Mouse (Mus musculus) frontal cortex, postnatal 36 days (tissue): ENCODE results near the gene Angel1.

Source experiments
- DNase-seq, 2 experiments: peaks; one replicate each; pipeline ENCODE4 v3.0.0; 2022; ENCODE audit warnings: low spot score in 2 of 2

Angel1 gene

GRCm38 (mm10) chr12:86726120-86726640 is at the start of gene Angel1:
Angel1 (minus strand) TSS chr12:86726460.
- peak; percentile 91 to 94 for DNase-seq

GRCm38 (mm10) chr12:86775561-86776280 is 49.5 kb upstream of the Angel1 start:
- no peak for DNase-seq

- DNase-seq, result no peak
These were observed 46.3 kb upstream of the Angel1 start for GRCm38 (mm10) chr12:86772551-86772950.

GRCm38 (mm10) chr12:86771823-86772427 is 45.7 kb upstream of the Angel1 start:
- DNase-seq, result peak; percentile 92 to 95

GRCm38 (mm10) chr12:86770927-86771326 is 44.7 kb upstream of the Angel1 start:
- DNase-seq, result no peak

GRCm38 (mm10) chr12:86770261-86770670 is 44.0 kb upstream of the Angel1 start:
- DNase-seq, result peak; percentile 26 to 42

- DNase-seq, result no peak
These were observed 43.6 kb upstream of the Angel1 start for GRCm38 (mm10) chr12:86769819-86770218.

- DNase-seq, result peak; percentile 90 to 91
These were observed 42.8 kb upstream of the Angel1 start for GRCm38 (mm10) chr12:86768986-86769580.

GRCm38 (mm10) chr12:86767868-86768631 is 41.8 kb upstream of the Angel1 start:
- peak; percentile 53 to 68 for DNase-seq

GRCm38 (mm10) chr12:86766467-86766866 is 40.2 kb upstream of the Angel1 start:
- DNase-seq, result no peak

GRCm38 (mm10) chr12:86764060-86764459 is 37.8 kb upstream of the Angel1 start:
- no peak for DNase-seq

GRCm38 (mm10) chr12:86761036-86761435 is 34.8 kb upstream of the Angel1 start:
- DNase-seq, result no peak

GRCm38 (mm10) chr12:86734319-86734810 is 8.1 kb upstream of the Angel1 start, which contains the start of gene Lrrc74a:
Lrrc74a (plus strand) TSS chr12:86734369.
- no peak for DNase-seq

GRCm38 (mm10) chr12:86725706-86726105 is 554 bp downstream of the Angel1 start:
- DNase-seq, result peak; percentile 40 to 42

GRCm38 (mm10) chr12:86724300-86724699 is 2.0 kb downstream of the Angel1 start:
- DNase-seq, result no peak

GRCm38 (mm10) chr12:86721453-86721852 is 4.8 kb downstream of the Angel1 start:
- DNase-seq, result no peak

GRCm38 (mm10) chr12:86719961-86720639 is 6.2 kb downstream of the Angel1 start:
- DNase-seq, result no peak

GRCm38 (mm10) chr12:86716962-86717361 is 9.3 kb downstream of the Angel1 start:
- DNase-seq, result no peak

GRCm38 (mm10) chr12:86715401-86715800 is 10.9 kb downstream of the Angel1 start:
- DNase-seq, result peak; percentile 76 to 80

GRCm38 (mm10) chr12:86714026-86714425 is 12.2 kb downstream of the Angel1 start:
- no peak for DNase-seq

GRCm38 (mm10) chr12:86705843-86706242 is 20.4 kb downstream of the Angel1 start:
- no peak for DNase-seq
